In the genomic region with DNA sequence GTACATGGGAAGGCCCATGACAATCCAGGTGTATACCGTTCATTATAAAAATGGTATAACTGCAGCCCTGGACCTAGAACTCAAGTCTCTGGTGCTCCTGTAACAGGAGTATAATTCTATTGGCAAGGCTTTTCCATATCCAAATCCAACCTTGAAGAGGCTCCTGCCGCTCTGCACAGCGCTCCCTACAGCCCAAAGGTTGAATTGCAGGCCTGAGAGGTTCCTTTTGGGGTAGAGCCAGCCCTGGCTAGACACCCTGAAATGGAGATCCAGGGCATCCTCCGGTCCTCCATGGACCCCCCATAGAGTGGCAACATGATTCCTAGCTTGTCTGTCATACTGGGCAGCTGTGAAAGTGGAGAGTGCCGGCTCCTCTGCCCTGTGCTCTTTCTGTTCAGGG, we compare ENCODE assay signal across 10 mouse cellular contexts. TPM values are rescaled to one million over a fixed set of nuclear protein-coding genes. Genes with fewer than 3 reads are reported as not detected.
DNase-seq lines count a peak whose midpoint lies in the region; ATAC-seq and TF ChIP-seq lines count a peak whose summit lies in the region.
"Had no signal": no experiment of that assay in that cellular context is flagged by ENCODE, and none has a peak within 500 bp of the region (broad histone marks: within the 10 kb centered on the region; RNA-seq: fewer than 3 reads in every experiment).

No protein-coding gene starts in this region.

- H3K27me3 ChIP-seq in liver, adult 2 months (ENCODE audit: control insufficient read depth, insufficient read depth, low read length) = no peaks in the 10 kb centered on the region

- peak; percentile 10 for DNase-seq in CD4-positive, CD25-positive, alpha-beta regulatory T cell, adult 2 months (ENCODE audit: low read depth, low spot score)
- peak; percentile 31 for DNase-seq in thymus, postnatal 4 days
- no peak for DNase-seq in thymus, postnatal 0 days (ENCODE audit: low spot score)
- no peak for DNase-seq in liver, adult 2 months (ENCODE audit: extremely low read depth, low read depth, low spot score)
- no peak for DNase-seq in ovary, adult 18-20 months (ENCODE audit: low spot score)
- DNase-seq in urinary bladder, postnatal 25 days (ENCODE audit: low spot score) = no peak
- no peak for DNase-seq in right cerebral cortex, adult 18-20 months
- DNase-seq: gastrocnemius, postnatal 25 days had no signal

- TF ChIP-seq POLR2A in liver, adult 2 months (IDR thresholded peaks at IDR 0.05; ENCODE audit: extremely low read depth, insufficient read depth, low read length) = no peak

- peaks cover 4% of the 10 kb centered on the region for H3K4me1 ChIP-seq in liver, adult 2 months (ENCODE audit: control insufficient read depth, insufficient read depth, low read length)
- H3K4me1 ChIP-seq: lung, embryonic 15.5 days had no signal

- no peaks in the 10 kb centered on the region for H3K36me3 ChIP-seq in liver, adult 2 months (ENCODE audit: control insufficient read depth, insufficient read depth, low read length)
- H3K36me3 ChIP-seq: lung, embryonic 15.5 days had no signal

- no peak overlapping the region for H3K27ac ChIP-seq in liver, adult 2 months (replicated peaks; ENCODE audit: insufficient read depth, low read depth, low read length)
- H3K27ac ChIP-seq: lung, embryonic 15.5 days had no signal

- H3K4me3 ChIP-seq in liver, adult 2 months (ENCODE audit: insufficient read depth, low read depth, low read length) = no peak overlapping the region
- H3K4me3 ChIP-seq: lung, embryonic 15.5 days had no signal

- ATAC-seq in CD4-positive, CD25-positive, alpha-beta regulatory T cell, adult 4 months = no peak

- WGBS in liver, adult 2 months = 50% methylated on average over 5 of the region's 5 CpGs

- H3K79me2 ChIP-seq in liver, adult 2 months (ENCODE audit: control insufficient read depth, insufficient read depth, low read length) = no peaks in the 10 kb centered on the region

- H3K9ac ChIP-seq in liver, adult 2 months (ENCODE audit: low read depth, low read length) = no peak overlapping the region
- H3K9ac ChIP-seq: lung, embryonic 15.5 days had no signal

- 0 out of 2 replicates have a peak, but pooled peaks have one; percentile 6 for TF ChIP-seq CTCF in liver, adult 2 months (IDR thresholded peaks at IDR 0.05; ENCODE audit: low read depth, low read length)

RNA-seq across cellular contexts. Expression of gene Tmem115, which starts 54.8 kb away (rescaled TPM):
- polyA plus RNA-seq in CD4-positive, CD25-positive, alpha-beta regulatory T cell, adult 4 months (2017; shearing (Covaris generic)) = 10 to 100 TPM; 19.7 to 28.0 TPM
- polyA plus RNA-seq in thymus, postnatal 0 days (2015; fragmentation: Nextera tagmentation; extraction: Ambion mirVana) = 35.0 and 37.1 TPM in 2 replicates
- 10.9 and 14.0 TPM in 2 replicates for total RNA-seq in liver, adult 2 months (2014; rRNA removed)
- 40.2 and 47.3 TPM in 2 replicates for polyA plus RNA-seq in liver, adult 2 months (2012; rRNA removed)

Comparison
In these comparisons a context has a peak if more than half of its experiments do, and no peak if none do; other contexts are left out.
1. DNase-seq: peak in CD4-positive, CD25-positive, alpha-beta regulatory T cell, adult 2 months (single experiment) and thymus, postnatal 4 days (single experiment); none in thymus, postnatal 0 days (single experiment), liver, adult 2 months (single experiment), ovary, adult 18-20 months (single experiment), urinary bladder, postnatal 25 days (single experiment) and right cerebral cortex, adult 18-20 months (single experiment).